Mouse (Mus musculus) limb, embryonic 15.5 days (tissue): ENCODE results near the gene Slc28a1. TPM values are rescaled to one million over a fixed set of nuclear protein-coding genes. Genes with fewer than 3 reads are reported as not detected.
"Not testable (repeated sequence)": the region's sequence is repeated elsewhere in the genome, so short reads cannot be mapped to it uniquely, and the experiment has no call there.

Source experiments
- ATAC-seq: fragments of 200-750 bp; cut with Nextera tagmentation; 2 replicates; pipeline ENCODE4 v1.8.0; 2017; ENCODE audit warnings: low read depth, moderate TSS enrichment; ENCODE audit not compliant: insufficient number of reproducible peaks, low FRiP score, low TSS enrichment
- H3K27ac ChIP-seq: fragments of 300-500 bp; sonication (generic); 2 replicates; pipeline ENCODE4 v1.5.1; 2015; ENCODE audit warnings: moderate library complexity, mild to moderate bottlenecking, inconsistent platforms
- H3K27me3 ChIP-seq: fragments of 300-500 bp; sonication (generic); 2 replicates; pipeline ENCODE4 v1.6.1; 2015; ENCODE audit warnings: inconsistent platforms
- H3K36me3 ChIP-seq: fragments of 300-500 bp; sonication (generic); 2 replicates; pipeline ENCODE4 v1.6.1; 2015; ENCODE audit warnings: inconsistent platforms
- H3K4me1 ChIP-seq: fragments of 300-500 bp; sonication (generic); 2 replicates; pipeline ENCODE4 v1.6.1; 2015; ENCODE audit warnings: inconsistent platforms
- H3K4me2 ChIP-seq: fragments of 300-500 bp; sonication (generic); 2 replicates; pipeline ENCODE4 v1.6.1; 2015; ENCODE audit warnings: mild to moderate bottlenecking, inconsistent platforms
- H3K4me3 ChIP-seq: fragments of 300-500 bp; sonication (generic); 2 replicates; pipeline ENCODE4 v1.5.1; 2015; ENCODE audit warnings: mild to moderate bottlenecking, inconsistent platforms
- H3K9ac ChIP-seq: fragments of 300-500 bp; sonication (generic); 2 replicates; pipeline ENCODE4 v1.6.1; 2015; ENCODE audit warnings: inconsistent platforms
- H3K9me3 ChIP-seq: fragments of 300-500 bp; sonication (generic); 2 replicates; pipeline ENCODE4 v1.6.1; 2016; ENCODE audit warnings: inconsistent platforms
- WGBS: fragments of 180-500 bp; shearing (Covaris S2); methylation state at CpG from one replicate; pipeline ENCODE4 v1.1.7; 2015; 5-methylcytosine and 5-hydroxymethylcytosine counted together
- polyA plus RNA-seq: library from polyadenylated mRNA; unstranded; fragments of >200 nt; fragmentation: Nextera tagmentation; extraction: Ambion mirVana; gene quantifications from 2 replicates; pipeline ENCODE4 v1.2.1, GENCODE M21; 2015

Gene Slc28a1
- polyA plus RNA-seq, 1 experiment from 2014 or later = 0.06 TPM

DNA sequence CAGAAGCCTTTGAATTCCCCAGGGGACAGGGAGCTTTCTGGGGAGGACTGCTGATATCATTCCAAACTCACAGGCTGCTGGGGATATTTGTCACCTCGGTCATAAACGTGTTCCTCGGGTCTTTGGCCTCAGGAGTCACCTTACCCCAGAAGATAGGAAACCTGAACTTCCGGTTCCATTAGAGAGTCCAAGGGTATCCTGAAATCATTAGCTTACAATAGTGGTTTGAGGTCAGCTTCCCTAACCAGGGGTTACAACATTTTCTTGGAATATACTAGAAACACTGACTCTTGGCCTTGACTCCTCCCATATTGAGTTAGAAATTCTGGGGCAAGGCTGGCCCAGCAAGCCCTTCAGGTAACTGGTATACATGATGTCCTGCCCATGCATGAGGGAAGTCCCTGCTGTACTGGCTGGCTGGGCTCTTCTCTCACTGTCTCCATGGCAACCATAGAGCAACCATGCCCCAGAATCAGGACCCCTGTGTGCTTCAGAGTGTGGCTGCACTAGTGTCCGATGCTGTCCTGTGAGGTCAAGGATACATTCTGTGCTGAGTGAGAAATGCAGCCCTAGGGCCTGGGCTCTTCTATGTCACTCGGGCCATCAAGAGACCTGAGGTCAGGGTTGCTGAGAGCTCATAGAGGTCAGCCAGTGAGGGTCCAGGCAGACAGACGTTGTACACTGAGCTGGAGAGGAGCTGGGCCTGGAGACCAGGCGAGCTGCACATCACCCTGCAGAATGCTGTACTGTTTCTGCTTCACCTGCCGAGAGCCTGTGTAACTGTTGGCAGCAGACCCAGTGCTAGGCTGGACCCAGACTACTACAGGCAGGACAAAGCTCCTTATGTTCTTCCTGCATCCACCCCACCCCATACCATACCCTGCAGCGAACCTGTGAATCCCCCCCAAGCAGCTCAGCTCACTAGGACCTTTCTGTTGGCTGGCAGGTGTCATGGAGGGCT lies 10.9 kb downstream of the Slc28a1 start:
- no peak overlapping the region for H3K27ac ChIP-seq
- H3K4me3 ChIP-seq = no peak overlapping the region
- H3K9me3 ChIP-seq = no peaks in the 10 kb centered on the region
- H3K4me1 ChIP-seq = peaks cover 11% of the 10 kb centered on the region; the same call in 1 of the 2 replicates
- ATAC-seq = 0 out of 2 replicates have a peak, but pooled peaks have one; percentile 20
- no peaks in the 10 kb centered on the region for H3K36me3 ChIP-seq
- H3K27me3 ChIP-seq = no peaks in the 10 kb centered on the region
- H3K9ac ChIP-seq = no peak overlapping the region
- 63% methylated on average over 10 of the region's 10 CpGs for WGBS
- no peak overlapping the region for H3K4me2 ChIP-seq

DNA sequence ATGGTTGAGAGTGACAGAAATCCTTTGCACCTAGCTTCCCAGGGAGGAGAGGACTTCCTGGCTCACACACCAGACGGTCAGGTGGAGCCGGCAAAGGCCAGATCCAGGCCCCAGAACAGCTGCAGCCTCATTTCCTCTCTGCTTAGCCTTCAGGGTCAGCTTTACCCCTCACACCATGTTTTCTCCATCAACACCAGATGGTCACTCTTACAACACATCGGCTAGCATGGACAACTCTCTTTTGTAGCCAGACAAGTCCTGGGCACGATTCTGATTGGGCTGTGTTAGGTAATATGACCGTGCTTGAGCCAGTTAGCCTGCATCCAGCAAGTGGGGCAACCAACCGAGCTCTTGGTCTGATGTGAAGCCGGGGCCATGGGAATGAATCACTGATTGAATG lies 17.3 kb downstream of the Slc28a1 start:
- H3K27ac ChIP-seq = peak overlapping the region; percentile 27; the same call in 1 of the 2 replicates
- peaks cover 25% of the 10 kb centered on the region for H3K4me1 ChIP-seq
- no peaks in the 10 kb centered on the region for H3K27me3 ChIP-seq
- no peak overlapping the region for H3K4me3 ChIP-seq
- ATAC-seq = no peak
- 29% methylated on average over 7 of the region's 7 CpGs for WGBS
- H3K4me2 ChIP-seq = no peak overlapping the region
- H3K36me3 ChIP-seq = no peaks in the 10 kb centered on the region
- H3K9ac ChIP-seq = no peak overlapping the region
- H3K9me3 ChIP-seq = no peaks in the 10 kb centered on the region

GRCm38 (mm10) chr7:81132851-81133279 lies 18.3 kb downstream of the Slc28a1 start:
- WGBS = 36% methylated on average over 2 of the region's 2 CpGs

GRCm38 (mm10) chr7:81133416-81133815 lies 18.8 kb downstream of the Slc28a1 start:
- Histone ChIP-seq H3K9me3 (no peaks in the 10 kb centered on the region), H3K36me3 (no peaks in the 10 kb centered on the region), H3K4me3 (no peak overlapping the region), H3K27me3 (no peaks in the 10 kb centered on the region), H3K27ac (peak overlapping the region; percentile 89; the same call in 1 of the 2 replicates), H3K4me1 (peaks cover 25% of the 10 kb centered on the region), H3K9ac (no peak overlapping the region), H3K4me2 (no peak overlapping the region)
- 71% methylated on average over 6 of the region's 6 CpGs for WGBS
- ATAC-seq = no peak

More at GRCm38 (mm10) chr7:81132851-81133279, 18.3 kb downstream of the Slc28a1 start:
- Histone ChIP-seq H3K4me1 (peaks cover 25% of the 10 kb centered on the region), H3K4me3 (no peak overlapping the region), H3K4me2 (no peak overlapping the region), H3K9ac (no peak overlapping the region), H3K36me3 (no peaks in the 10 kb centered on the region), H3K9me3 (no peaks in the 10 kb centered on the region), H3K27ac (no peak overlapping the region), H3K27me3 (no peaks in the 10 kb centered on the region)
- peak; percentile 36; the same call in 1 of the 2 replicates for ATAC-seq

GRCm38 (mm10) chr7:81133941-81134340 lies 19.3 kb downstream of the Slc28a1 start:
- H3K4me3 ChIP-seq = no peak overlapping the region
- peak overlapping the region; percentile 89 for H3K27ac ChIP-seq
- whole genome bisulfite sequencing = 28% methylated on average over 2 of the region's 2 CpGs
- no peaks in the 10 kb centered on the region for H3K36me3 ChIP-seq
- H3K27me3 ChIP-seq = no peaks in the 10 kb centered on the region
- no peak for ATAC-seq
- peaks cover 25% of the 10 kb centered on the region for H3K4me1 ChIP-seq
- no peak overlapping the region for H3K9ac ChIP-seq
- H3K9me3 ChIP-seq = no peaks in the 10 kb centered on the region
- peak overlapping the region; percentile 47; the same call in 1 of the 2 replicates for H3K4me2 ChIP-seq

- peak; percentile 84 for ATAC-seq
- Histone ChIP-seq H3K4me2 (peak overlapping the region; percentile 47), H3K27me3 (no peaks in the 10 kb centered on the region), H3K9me3 (no peaks in the 10 kb centered on the region), H3K4me1 (peaks cover 25% of the 10 kb centered on the region), H3K4me3 (peak overlapping the region; percentile 23), H3K9ac (no peak overlapping the region), H3K36me3 (no peaks in the 10 kb centered on the region), H3K27ac (peak overlapping the region; percentile 89)
- 12% methylated on average over 9 of the region's 9 CpGs for WGBS
These were observed 20.0 kb downstream of the Slc28a1 start for GRCm38 (mm10) chr7:81134614-81135067.

GRCm38 (mm10) chr7:81137292-81137691 lies 22.7 kb downstream of the Slc28a1 start:
- Histone ChIP-seq H3K9ac (no peak overlapping the region), H3K27ac (no peak overlapping the region), H3K4me1 (peaks cover 22% of the 10 kb centered on the region), H3K4me2 (no peak overlapping the region), H3K36me3 (no peaks in the 10 kb centered on the region), H3K9me3 (no peaks in the 10 kb centered on the region), H3K27me3 (no peaks in the 10 kb centered on the region), H3K4me3 (no peak overlapping the region)
- ATAC-seq = no peak
- 86% methylated on average over 5 of the region's 5 CpGs for WGBS

- H3K27me3 ChIP-seq = no peaks in the 10 kb centered on the region
- H3K4me1 ChIP-seq = peaks cover 11% of the 10 kb centered on the region
- H3K4me2 ChIP-seq = no peak overlapping the region
- no peaks in the 10 kb centered on the region for H3K9me3 ChIP-seq
- H3K9ac ChIP-seq = no peak overlapping the region
- no peak overlapping the region for H3K4me3 ChIP-seq
- 67% methylated on average over 7 of the region's 7 CpGs for WGBS
- no peak overlapping the region for H3K27ac ChIP-seq
- no peak for ATAC-seq
- H3K36me3 ChIP-seq = no peaks in the 10 kb centered on the region
These were observed 24.5 kb downstream of the Slc28a1 start for GRCm38 (mm10) chr7:81139100-81139499.

- no peak overlapping the region for H3K4me2 ChIP-seq
- no peak overlapping the region for H3K27ac ChIP-seq
- H3K27me3 ChIP-seq = no peaks in the 10 kb centered on the region
- H3K9ac ChIP-seq = no peak overlapping the region
- WGBS = 82% methylated on average over 5 of the region's 5 CpGs
- H3K36me3 ChIP-seq = no peaks in the 10 kb centered on the region
- peaks cover 4% of the 10 kb centered on the region for H3K4me1 ChIP-seq
- H3K4me3 ChIP-seq = no peak overlapping the region
- no peaks in the 10 kb centered on the region for H3K9me3 ChIP-seq
- ATAC-seq = no peak
These were observed 25.2 kb downstream of the Slc28a1 start for GRCm38 (mm10) chr7:81139671-81140404.

GRCm38 (mm10) chr7:81141541-81141940 lies 26.9 kb downstream of the Slc28a1 start:
- no peak for ATAC-seq

GRCm38 (mm10) chr7:81143056-81143455 lies 28.5 kb downstream of the Slc28a1 start:
- H3K4me3 ChIP-seq, H3K27me3 ChIP-seq, H3K4me2 ChIP-seq, H3K9ac ChIP-seq, H3K4me1 ChIP-seq, H3K36me3 ChIP-seq, ATAC-seq, H3K27ac ChIP-seq, H3K9me3 ChIP-seq: not testable (repeated sequence)
- 76% methylated on average over 4 of the region's 4 CpGs for WGBS

More at GRCm38 (mm10) chr7:81141541-81141940, 26.9 kb downstream of the Slc28a1 start:
- H3K36me3 ChIP-seq = no peaks in the 10 kb centered on the region
- H3K4me3 ChIP-seq = no peak overlapping the region
- H3K9ac ChIP-seq = no peak overlapping the region
- no peaks in the 10 kb centered on the region for H3K9me3 ChIP-seq
- no peak overlapping the region for H3K27ac ChIP-seq
- no peak overlapping the region for H3K4me2 ChIP-seq
- no peaks in the 10 kb centered on the region for H3K4me1 ChIP-seq
- WGBS = 43% methylated on average over 1 of the region's 1 CpGs
- H3K27me3 ChIP-seq = no peaks in the 10 kb centered on the region
